Comparison of ENCODE assay signal across 8 mouse cellular contexts in genomic region chr19:58453581-58453980, GRCm38 (mm10). TPM values are rescaled to one million over a fixed set of nuclear protein-coding genes. Genes with fewer than 3 reads are reported as not detected.
DNase-seq lines count a peak whose midpoint lies in the region; ATAC-seq lines count a peak whose summit lies in the region.

No protein-coding gene starts in this region.

- no peaks in the 10 kb centered on the region for H3K9me3 ChIP-seq in embryonic facial prominence, embryonic 10.5 days
- no peaks in the 10 kb centered on the region for H3K9me3 ChIP-seq in heart, embryonic 12.5 days (replicated peaks)
- H3K9me3 ChIP-seq in kidney, embryonic 15.5 days (replicated peaks), result no peaks in the 10 kb centered on the region
- no peaks in the 10 kb centered on the region for H3K9me3 ChIP-seq in lung, embryonic 16.5 days (ENCODE audit: control insufficient read depth, low read length)

- H3K4me3 ChIP-seq in embryonic facial prominence, embryonic 10.5 days, result peak overlapping the region; percentile 67
- peak overlapping the region; percentile 54 for H3K4me3 ChIP-seq in heart, embryonic 12.5 days
- H3K4me3 ChIP-seq in kidney, embryonic 15.5 days (replicated peaks), result peak overlapping the region; percentile 57
- peak overlapping the region; percentile 59 for H3K4me3 ChIP-seq in lung, embryonic 16.5 days (ENCODE audit: low read length)

- H3K4me2 ChIP-seq in heart, embryonic 12.5 days, result peak overlapping the region; percentile 97
- H3K4me2 ChIP-seq in kidney, embryonic 15.5 days, result peak overlapping the region; percentile 98
- peak overlapping the region; percentile 97 for H3K4me2 ChIP-seq in lung, embryonic 16.5 days (ENCODE audit: low read depth, low read length)

- H3K4me1 ChIP-seq in embryonic facial prominence, embryonic 10.5 days, result peaks cover 65% of the 10 kb centered on the region
- peaks cover 31% of the 10 kb centered on the region for H3K4me1 ChIP-seq in heart, embryonic 12.5 days (replicated peaks)
- H3K4me1 ChIP-seq in kidney, embryonic 15.5 days, result peaks cover 64% of the 10 kb centered on the region
- peaks cover 13% of the 10 kb centered on the region for H3K4me1 ChIP-seq in lung, embryonic 16.5 days (replicated peaks; ENCODE audit: control insufficient read depth, insufficient read depth, low read length)

- peak overlapping the region; percentile 64 for H3K9ac ChIP-seq in heart, embryonic 12.5 days
- peak overlapping the region; percentile 59 for H3K9ac ChIP-seq in kidney, embryonic 15.5 days
- peak overlapping the region; percentile 58 for H3K9ac ChIP-seq in lung, embryonic 16.5 days (ENCODE audit: low read length)

- WGBS in embryonic facial prominence, embryonic 10.5 days, result under 1% methylated on average over 22 of the region's 22 CpGs
- WGBS in heart, embryonic 12.5 days, result 1% methylated on average over 22 of the region's 22 CpGs
- WGBS in kidney, embryonic 15.5 days, result 0% methylated on average over 22 of the region's 22 CpGs
- under 1% methylated on average over 22 of the region's 22 CpGs for whole genome bisulfite sequencing in lung, embryonic 16.5 days

- no peaks in the 10 kb centered on the region for H3K36me3 ChIP-seq in embryonic facial prominence, embryonic 10.5 days (replicated peaks)
- no peaks in the 10 kb centered on the region for H3K36me3 ChIP-seq in heart, embryonic 12.5 days
- no peaks in the 10 kb centered on the region for H3K36me3 ChIP-seq in kidney, embryonic 15.5 days
- no peaks in the 10 kb centered on the region for H3K36me3 ChIP-seq in lung, embryonic 16.5 days (ENCODE audit: control insufficient read depth, insufficient read depth, low read length)

- peak overlapping the region; percentile 61 for H3K27ac ChIP-seq in embryonic facial prominence, embryonic 10.5 days (replicated peaks)
- H3K27ac ChIP-seq in heart, embryonic 12.5 days (ENCODE audit: poor library complexity, severe bottlenecking), result no peak overlapping the region
- peak overlapping the region; percentile 82 for H3K27ac ChIP-seq in kidney, embryonic 15.5 days
- H3K27ac ChIP-seq in lung, embryonic 16.5 days (ENCODE audit: low read length), result no peak overlapping the region

- no peak for ATAC-seq in heart, embryonic 12.5 days (ENCODE audit: insufficient number of reproducible peaks, low FRiP score)
- 0 out of 2 replicates have a peak, but pooled peaks have one; percentile 17 for ATAC-seq in kidney, embryonic 15.5 days (replicated peaks; ENCODE audit: low FRiP score)
- no peak for ATAC-seq in lung, embryonic 16.5 days (ENCODE audit: low read depth)

- H3K27me3 ChIP-seq in embryonic facial prominence, embryonic 10.5 days (replicated peaks; ENCODE audit: low read depth, poor library complexity, severe bottlenecking), result peaks cover 87% of the 10 kb centered on the region
- H3K27me3 ChIP-seq in heart, embryonic 12.5 days (replicated peaks), result peaks cover 46% of the 10 kb centered on the region
- peaks cover 43% of the 10 kb centered on the region for H3K27me3 ChIP-seq in kidney, embryonic 15.5 days
- peaks cover 15% of the 10 kb centered on the region for H3K27me3 ChIP-seq in lung, embryonic 16.5 days (ENCODE audit: control insufficient read depth, insufficient read depth, low read depth, low read length)

- DNase-seq in embryo, embryonic 11 days, result peak; percentile 42
- DNase-seq in embryo, embryonic 10.5 days (ENCODE audit: low spot score), result no peak
- DNase-seq in embryonic facial prominence, embryonic 10.5 days (ENCODE audit: low spot score), result peak; percentile 59
- DNase-seq in retina, postnatal 1 day, result peak; percentile 49
- no peak for DNase-seq in spleen, adult 12 weeks (ENCODE audit: low spot score)

RNA-seq across cellular contexts. Expression of gene Gfra1, which starts 2.1 kb away (rescaled TPM):
- polyA plus RNA-seq in embryonic facial prominence, embryonic 10.5 days (2016; fragmentation: Nextera tagmentation; extraction: Ambion mirVana), result 13.4 and 15.4 TPM in 2 replicates
- polyA plus RNA-seq in heart, embryonic 12.5 days (2016; fragmentation: Nextera tagmentation; extraction: Ambion mirVana), result 6.1 and 6.4 TPM in 2 replicates
- polyA plus RNA-seq in kidney, embryonic 15.5 days (2015; fragmentation: Nextera tagmentation; extraction: Ambion mirVana), result 65.3 and 67.8 TPM in 2 replicates
- 6.9 and 8.0 TPM in 2 replicates for polyA plus RNA-seq in lung, embryonic 16.5 days (2015; fragmentation: Nextera tagmentation; extraction: Ambion mirVana)

RNA-seq across cellular contexts. Expression of gene Ccdc172, which starts 58.2 kb away (rescaled TPM):
- not detected in 2 replicates for polyA plus RNA-seq in embryonic facial prominence, embryonic 10.5 days (2016; fragmentation: Nextera tagmentation; extraction: Ambion mirVana)
- not detected in 2 replicates for polyA plus RNA-seq in heart, embryonic 12.5 days (2016; fragmentation: Nextera tagmentation; extraction: Ambion mirVana)
- polyA plus RNA-seq in kidney, embryonic 15.5 days (2015; fragmentation: Nextera tagmentation; extraction: Ambion mirVana), result not detected in 2 replicates
- not detected in 2 replicates for polyA plus RNA-seq in lung, embryonic 16.5 days (2015; fragmentation: Nextera tagmentation; extraction: Ambion mirVana)

Comparison
In these comparisons a context has a peak if more than half of its experiments do, and no peak if none do; other contexts are left out.
1. DNase-seq: peak in embryo, embryonic 11 days (single experiment), embryonic facial prominence, embryonic 10.5 days (single experiment) and retina, postnatal 1 day (single experiment); none in embryo, embryonic 10.5 days (single experiment) and spleen, adult 12 weeks (single experiment).
2. H3K27ac ChIP-seq: peak in embryonic facial prominence, embryonic 10.5 days (single experiment) and kidney, embryonic 15.5 days (single experiment); none in heart, embryonic 12.5 days (single experiment) and lung, embryonic 16.5 days (single experiment).
3. Peak in every context shown above with its lines, with median percentiles within 50 percentile points of each other: H3K4me3 ChIP-seq, H3K4me2 ChIP-seq and H3K9ac ChIP-seq.